Mouse (Mus musculus): Measurements from ENCODE around the gene Tectb.

DNA sequence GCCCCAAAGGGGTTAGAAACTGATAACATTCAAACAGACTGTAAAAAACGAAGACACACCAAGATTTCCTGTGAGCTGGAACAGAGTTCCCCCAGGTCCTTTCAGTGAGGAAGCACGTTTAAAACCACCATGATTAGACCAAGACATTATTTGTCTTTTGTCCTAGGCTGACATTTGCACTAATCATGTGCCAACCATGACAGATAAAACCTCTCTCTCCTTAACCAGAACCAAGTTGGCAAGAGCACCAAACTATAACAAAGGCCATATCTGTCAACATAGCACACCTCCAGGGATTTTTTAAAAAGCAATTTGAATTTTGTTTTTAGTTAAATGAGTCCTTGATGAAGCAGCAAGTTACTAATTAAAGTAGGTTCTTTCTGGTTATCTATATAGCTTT, 12.8 kb upstream of the Tectb start:
- TF ChIP-seq POLR2A (IDR thresholded peaks at IDR 0.05; ENCODE audit: insufficient read depth, low read length) = no peak
- TF ChIP-seq CTCF (IDR thresholded peaks at IDR 0.05; ENCODE audit: low read depth, low read length) = no peak

All from ES-Bruce4 (cell line).